Mouse (Mus musculus) brain, embryonic 14.5 days (tissue): ENCODE results near the gene Boc. TPM values are rescaled to one million over a fixed set of nuclear protein-coding genes. Genes with fewer than 3 reads are reported as not detected.
A peak's percentile ranks its signal among the peaks of the same experiment; 100 is the strongest.

ENCODE experiments used
- DNase-seq: peaks from one replicate; pipeline ENCODE4 v3.0.0-alpha.2; 2011; ENCODE audit warnings: low read depth
- CTCF ChIP-seq: fragments of 200-500 bp; IDR thresholded peaks from 2 replicates; pipeline ENCODE4 v1.5.1; 2012; ENCODE audit warnings: inconsistent platforms, mild to moderate bottlenecking, moderate library complexity, borderline replicate concordance; ENCODE audit not compliant: insufficient read depth, insufficient read length; ENCODE audit errors: extremely low read depth
- POLR2A ChIP-seq: fragments of 200-500 bp; IDR thresholded peaks from 2 replicates; pipeline ENCODE4 v1.6.1; 2012; ENCODE audit warnings: mild to moderate bottlenecking, inconsistent platforms, borderline replicate concordance; ENCODE audit not compliant: poor library complexity, insufficient read depth, insufficient read length, severe bottlenecking; ENCODE audit errors: extremely low read depth
- polyA plus RNA-seq: library from polyadenylated mRNA; depleted of rRNA; stranded (reverse); fragments of >200 nt; gene quantifications from 2 replicates; pipeline ENCODE4 v1.2.3, GENCODE M21; 2012; rRNA removed

The Boc gene
- 20.2 and 20.5 TPM in 2 replicates for polyA plus RNA-seq

DNA sequence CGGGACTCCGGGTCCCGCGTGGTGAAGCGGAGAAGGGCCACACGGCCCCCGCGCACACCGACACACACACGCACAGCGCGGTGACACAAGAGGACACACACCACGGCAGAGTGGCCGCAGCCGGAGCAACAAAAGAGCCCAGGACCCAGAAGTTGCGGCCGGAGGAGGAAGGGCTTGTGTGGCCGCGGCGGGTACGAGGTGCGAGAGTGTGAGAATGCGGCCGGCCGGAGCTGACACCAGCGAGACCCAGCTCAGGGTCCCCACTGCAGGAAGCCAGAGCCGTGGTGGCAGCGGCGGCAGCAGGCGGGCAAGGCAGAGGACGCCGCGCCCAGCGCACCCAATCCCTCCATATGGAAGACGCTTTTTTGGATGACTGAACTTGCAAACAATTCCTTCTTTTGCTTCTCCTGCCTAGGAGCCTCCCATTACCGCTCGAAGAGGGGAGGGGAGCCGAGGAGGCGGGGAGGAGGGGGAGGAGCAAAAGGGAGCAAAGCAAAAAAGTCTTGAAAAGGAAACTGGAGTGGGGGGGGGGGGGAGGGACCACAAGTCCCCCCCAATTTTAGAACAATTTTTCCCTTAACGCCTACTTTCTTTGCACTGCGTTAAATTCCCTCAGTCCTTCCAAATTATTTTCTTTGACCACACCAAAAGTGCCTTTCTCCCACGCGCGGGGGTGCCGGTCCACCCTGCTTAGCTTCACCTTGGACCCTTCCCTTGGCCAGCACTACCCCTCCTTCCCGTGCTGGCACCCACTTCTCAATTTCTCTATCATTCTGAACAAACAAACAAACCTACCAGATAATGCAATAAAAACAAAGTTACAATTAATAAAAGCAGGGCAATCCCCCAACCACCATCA is at the start of gene Boc:
Gene Boc (minus strand): TSS at position 427 of the 859 bp plus-strand sequence.
- DNase-seq, result peak; percentile 94
- TF ChIP-seq CTCF (no peak), POLR2A (peak; percentile 45; the same call in 1 of the 2 replicates)

DNA sequence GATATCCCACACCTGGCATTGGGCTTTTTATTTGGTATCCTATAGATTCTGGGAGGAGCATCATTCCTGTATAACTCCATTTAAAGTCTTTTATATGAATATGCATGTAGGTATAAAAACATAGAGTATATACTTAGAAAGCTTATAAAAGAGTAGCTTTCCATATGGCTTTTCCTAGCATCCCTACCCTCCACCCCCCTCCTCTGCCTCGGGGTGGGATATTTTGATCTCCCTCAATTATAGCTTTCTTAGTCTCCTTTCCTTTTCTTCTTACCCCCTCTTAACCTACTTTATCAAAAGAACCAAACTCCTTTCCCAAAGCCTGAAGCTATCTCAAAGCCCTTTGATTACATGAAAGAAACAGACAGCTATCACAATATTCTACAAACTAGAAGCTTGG is 47.9 kb upstream of the Boc start:
- no peak for DNase-seq
- TF ChIP-seq CTCF (no peak), POLR2A (no peak)

DNA sequence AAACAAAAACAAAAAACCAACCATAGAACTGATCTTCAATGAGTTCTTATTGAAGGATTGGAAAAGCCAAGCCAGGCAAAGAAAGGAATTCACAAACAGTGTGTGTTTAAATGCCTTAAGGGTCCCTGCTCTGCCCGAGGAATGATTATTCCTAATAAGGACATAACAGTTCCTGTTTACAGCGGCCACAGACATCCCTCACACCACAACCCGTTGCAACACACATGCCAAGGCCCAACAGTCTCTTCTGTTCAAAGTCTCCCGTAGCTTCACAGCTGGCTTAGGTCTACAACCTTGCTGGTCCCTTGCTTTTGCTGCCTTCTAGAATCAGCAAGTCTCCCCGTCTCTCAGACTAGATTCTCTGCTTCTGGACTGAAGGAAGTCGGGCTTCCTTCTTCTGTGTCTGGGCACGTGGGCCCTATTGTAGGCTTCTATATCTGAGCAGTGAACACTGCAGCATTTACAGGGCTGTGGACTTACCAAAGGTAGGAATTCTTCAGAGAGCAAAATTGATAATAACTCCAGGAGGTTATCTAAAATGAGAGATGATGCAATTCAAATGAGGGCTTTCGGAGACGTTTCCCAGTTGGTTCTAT is 45.4 kb upstream of the Boc start:
- no peak for TF ChIP-seq POLR2A
- no peak for TF ChIP-seq CTCF
- DNase-seq, result no peak

DNA sequence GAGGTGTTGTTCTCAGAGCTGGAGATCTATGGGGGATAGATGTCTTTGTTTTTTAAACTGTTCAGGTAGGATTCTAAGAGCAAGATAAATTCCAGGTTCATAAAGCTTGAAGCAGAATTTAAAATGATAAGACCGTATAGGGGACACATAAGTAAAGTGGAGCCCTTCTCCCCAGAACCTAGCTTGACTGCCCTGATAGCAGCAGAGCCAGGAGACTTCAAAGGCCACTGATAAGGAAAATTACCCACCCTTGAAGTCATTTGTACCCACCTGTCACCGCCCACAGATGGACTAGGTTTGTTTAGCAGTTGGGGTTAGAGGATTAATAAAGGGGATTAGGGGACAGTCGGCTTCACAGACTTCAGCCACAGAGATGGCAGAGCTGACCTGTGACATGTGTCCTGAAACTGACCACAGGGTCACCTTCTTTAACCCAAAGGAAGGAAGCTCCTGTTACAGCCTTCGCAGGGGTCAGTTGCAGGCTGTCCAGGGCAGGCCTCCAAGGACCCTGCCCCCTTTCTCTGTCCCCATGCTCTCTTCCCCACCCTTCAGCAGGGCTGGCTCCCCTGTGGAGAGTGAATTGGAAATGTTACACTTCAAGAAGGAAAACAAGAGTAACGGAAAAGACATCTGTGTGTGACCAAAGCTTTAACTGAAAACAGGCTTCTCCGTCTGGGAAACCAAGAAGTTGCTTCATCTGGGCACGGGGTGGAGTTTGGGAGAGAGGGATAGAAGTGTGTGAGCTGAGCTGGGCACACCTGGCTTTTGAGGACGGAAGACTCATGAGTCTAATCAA is 43.5 kb upstream of the Boc start:
- DNase-seq, result no peak
- TF ChIP-seq CTCF, result no peak
- TF ChIP-seq POLR2A, result no peak

DNA sequence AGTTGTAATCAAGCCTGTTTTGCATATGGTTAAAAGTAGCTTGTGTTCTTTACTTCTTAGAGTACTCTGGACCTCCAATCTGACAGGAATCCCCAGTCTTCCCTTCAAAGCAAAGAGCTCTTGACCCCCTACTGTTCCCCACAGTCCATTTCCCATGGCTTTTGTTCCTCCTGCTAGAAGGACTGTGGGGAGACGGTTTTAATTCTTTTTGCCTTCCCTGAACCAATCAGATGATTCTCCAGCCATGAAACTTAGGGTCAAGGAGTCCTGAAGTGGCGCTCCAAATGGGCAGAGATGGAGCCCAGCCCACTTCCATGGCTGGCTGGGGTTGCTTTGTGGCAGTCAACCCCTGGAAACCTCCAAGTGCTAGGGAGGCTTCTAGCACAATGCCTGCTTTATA is 42.5 kb upstream of the Boc start:
- DNase-seq, result peak; percentile 62
- TF ChIP-seq POLR2A, result no peak
- no peak for TF ChIP-seq CTCF

DNA sequence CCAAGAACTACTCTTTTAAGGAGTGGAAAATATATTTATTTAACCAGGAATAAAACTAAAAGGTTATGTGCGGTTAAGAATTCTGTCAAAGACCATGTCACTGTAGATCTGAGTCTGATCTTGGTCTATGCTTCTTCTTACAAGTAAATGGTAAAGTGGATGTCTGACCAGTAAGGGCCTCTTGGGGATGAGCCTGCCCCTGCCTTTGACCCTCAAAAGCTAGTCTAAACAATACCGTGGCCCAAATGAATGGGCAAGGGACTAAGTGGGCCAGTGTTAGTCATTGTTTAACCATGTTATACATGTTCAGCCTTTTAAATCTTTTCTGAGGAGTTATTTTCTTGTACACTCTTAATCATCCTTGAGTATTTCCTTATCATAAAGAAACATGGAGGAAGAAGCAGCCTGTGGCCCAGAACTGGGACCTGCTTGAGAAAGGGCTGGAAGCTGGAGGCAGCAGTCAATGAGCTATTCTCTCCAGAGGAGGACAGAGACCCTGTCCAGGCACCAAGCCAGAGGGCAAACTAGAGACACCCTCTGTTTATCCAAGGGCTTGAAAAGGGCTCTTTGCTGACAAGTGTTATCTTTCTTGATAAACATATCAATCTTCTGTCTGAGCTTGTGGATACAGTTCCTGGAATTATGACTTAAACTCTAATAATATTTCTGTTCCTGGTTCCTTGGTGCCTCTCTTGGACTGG is 38.6 kb upstream of the Boc start:
- TF ChIP-seq POLR2A (no peak), CTCF (no peak)
- DNase-seq, result no peak

DNA sequence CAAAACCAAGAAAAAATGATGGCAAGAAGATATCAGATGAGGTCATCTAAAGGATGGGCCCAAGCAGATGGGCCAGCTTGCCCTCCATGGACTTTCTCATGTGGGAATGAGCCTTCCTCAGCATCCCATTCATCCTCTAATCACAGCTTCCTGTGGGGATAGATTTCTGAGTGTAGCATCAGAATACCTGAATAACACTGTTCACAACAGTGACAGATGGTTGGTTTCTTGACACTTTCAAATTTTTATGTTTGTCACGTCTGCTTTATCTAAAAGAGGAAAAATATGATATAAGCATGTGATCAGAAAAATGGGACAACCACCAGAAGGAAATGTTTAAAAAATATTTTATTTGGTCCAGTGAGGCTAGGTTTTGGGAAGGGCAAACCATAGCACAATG is 30.8 kb upstream of the Boc start:
- DNase-seq, result no peak
- TF ChIP-seq POLR2A (no peak), CTCF (no peak)

DNA sequence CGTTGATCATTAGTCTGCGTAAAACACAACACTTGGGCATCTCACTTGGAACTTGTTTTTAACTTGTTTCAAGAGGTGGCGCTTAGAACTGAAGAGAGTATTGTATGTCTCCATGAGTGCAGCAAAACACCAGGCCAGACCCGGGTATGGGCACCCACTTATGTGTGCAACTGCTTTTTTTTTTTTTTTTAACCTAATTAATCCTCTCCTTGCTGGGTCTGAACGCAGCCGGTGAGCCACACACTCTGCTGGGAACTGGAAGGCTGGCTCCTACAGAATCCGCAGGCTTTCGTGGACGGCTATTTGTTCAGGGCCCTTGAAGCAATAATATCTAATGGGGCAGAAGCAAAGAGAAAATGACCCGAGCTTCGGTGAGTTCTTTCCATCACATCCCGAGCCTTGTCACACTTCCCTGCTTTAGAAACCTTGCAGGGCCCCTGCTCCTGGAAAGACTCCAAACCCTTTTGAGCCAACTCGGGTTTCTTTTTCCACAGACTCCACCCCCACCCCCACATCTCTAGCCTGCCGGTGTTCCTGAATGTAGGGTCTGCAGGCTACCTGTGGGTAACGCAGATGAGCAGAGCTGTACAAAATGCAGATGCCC is 20.8 kb upstream of the Boc start:
- peak; percentile 95 for DNase-seq

DNA sequence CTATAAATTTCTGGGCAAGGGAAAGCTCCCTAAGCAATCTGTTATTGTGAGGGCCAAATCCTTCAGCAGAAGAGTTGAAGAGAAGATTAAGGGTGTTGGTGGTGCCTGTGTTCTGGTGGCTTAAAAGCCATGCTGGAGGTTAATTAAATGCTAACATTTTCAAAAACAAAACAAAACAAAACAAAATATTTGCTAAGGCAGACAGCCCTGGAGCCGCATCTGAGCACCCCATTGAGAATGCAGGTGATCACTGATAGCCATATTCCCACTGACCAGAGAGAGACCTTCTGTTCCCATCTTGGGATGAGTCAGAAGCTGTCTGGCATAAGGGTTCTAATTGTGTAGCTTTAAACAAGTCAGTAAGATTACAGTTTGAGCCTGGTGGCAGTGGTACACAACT is 19.9 kb upstream of the Boc start:
- no peak for TF ChIP-seq POLR2A
- TF ChIP-seq CTCF, result no peak
- no peak for DNase-seq

More for the DNA sequence above, 20.8 kb upstream of the Boc start:
- TF ChIP-seq POLR2A (no peak), CTCF (no peak)

DNA sequence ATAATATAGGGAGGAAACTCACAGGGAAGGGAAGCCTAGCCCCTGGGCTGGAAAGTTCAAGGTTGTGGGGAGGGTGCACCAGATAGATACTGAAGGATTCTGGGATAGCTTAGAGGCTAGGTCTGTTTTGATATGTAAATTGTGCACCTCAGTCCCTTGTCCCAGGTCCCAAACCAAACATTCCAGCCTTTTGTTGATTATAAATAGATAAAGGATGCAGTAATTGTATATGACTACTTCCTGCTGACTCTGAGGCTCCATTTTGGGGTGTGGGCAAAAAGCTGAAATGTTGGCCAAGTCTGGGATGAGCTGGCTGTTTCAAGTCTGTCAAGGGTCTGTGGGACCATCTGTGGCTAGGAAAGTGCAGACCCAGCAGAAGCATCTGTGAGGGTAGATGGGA is 9.4 kb upstream of the Boc start:
- no peak for DNase-seq
- TF ChIP-seq POLR2A, result no peak
- no peak for TF ChIP-seq CTCF
